Mouse (Mus musculus) urinary bladder, postnatal 14 days (tissue): ENCODE results near the gene Agap1.

ENCODE experiments used
- DNase-seq: peaks from one replicate; pipeline ENCODE4 v3.0.0; 2021; ENCODE audit warnings: low spot score

Gene Agap1

DNA sequence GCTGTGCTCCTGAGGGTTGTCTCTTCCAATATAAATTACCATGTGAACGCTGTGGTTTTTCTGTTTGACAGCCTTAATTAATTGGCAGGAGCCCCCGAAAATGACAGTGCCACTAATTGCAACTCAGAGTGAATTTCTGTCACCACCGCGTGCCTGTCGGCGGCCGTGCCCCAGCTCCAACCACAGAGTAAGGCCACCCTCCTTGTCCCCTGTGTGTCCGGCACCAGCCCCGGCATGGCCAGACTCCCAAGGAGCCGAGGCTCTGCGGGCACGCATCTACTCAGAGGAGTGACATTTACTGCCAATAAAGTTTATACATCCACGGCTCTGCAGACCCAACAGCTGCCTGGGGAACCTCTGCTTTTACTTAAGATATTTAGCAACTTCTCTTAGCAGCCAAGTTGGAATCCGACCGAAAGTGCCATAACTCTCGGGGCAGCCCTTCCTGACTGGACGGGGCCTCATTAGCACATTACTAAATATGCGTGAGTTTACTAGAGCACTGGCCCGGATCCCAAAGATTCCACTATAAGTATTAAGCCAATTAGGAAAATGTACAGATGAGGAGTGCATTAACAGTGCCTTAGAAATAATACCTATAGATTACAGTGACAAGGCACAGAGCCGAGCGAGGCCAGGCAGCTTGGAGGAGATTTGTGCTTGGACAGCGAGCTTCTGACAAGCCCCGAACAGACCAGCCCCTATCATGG lies 394.7 kb downstream of the Agap1 start:
- DNase-seq = no peak

DNA sequence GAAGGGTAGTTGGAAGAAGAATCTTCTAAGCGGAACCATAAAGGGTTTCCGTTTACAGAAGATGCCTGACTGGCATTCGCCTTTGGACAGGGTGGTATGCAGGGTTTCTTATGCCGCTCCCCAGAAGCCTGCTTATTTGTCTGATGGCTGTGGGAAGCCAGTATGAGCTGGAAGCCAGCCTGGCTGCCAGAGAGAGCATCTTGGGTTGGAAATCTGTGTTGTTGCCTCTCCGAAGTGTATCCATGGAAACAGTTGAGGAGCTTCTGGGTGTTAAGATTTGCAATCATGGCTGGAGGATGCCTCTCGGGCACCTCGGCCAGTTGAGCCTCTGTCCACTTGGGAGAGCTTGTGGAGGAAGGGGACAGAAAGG lies 395.2 kb downstream of the Agap1 start:
- no peak for DNase-seq

DNA sequence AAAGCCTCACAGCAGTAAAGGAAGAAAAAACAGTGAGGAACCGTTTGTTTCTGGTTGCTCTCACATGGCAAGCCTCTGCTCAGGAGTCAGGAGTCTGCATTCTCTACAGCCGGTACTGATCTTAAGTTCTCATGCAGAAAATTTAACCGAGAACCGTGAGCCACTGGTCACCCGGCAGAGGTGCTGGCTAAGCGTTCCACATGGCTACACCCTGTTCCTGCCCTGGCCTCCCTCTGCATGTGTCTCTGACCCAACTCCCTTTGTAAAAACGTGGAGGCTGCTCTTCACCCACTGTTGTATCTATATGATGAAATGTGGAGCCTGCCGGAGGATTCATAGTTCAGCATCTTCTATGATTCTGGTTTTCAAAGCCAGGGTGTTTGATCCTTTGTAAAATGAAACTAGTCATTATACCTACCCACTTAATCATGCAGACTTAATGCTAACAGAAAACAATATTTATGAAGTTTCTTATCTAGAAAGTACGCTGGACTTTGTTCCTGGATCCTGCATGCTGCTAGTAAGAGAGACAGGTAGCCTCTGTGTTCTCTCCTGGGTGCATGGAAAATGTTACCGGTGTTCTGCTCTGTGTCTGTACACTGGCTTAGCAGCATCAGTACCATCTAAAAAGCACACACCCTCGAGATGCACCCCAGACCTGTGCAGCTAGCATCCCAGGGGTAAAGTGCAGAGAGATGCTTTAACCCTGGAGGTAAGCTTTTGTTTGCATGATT lies 396.2 kb downstream of the Agap1 start:
- no peak for DNase-seq

DNA sequence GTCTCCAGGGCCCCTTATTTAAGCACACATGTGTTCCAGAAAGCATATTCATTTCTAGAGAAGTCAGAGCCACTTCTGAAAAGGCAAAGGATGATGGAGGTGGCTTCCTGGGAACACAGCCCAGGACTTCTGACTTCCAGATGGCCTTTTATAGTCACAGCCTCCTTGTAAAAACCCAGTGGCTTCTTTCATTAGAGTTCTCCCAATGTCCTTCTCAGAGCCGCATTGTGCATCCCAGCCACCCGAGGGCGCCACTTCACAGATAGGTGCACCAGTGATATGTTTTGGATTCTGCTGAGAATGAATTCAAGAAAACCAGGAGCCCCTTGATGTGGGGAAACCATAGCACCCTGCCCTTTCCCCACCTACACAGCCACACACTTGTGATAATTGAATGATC lies 404.6 kb downstream of the Agap1 start:
- DNase-seq = peak; percentile 48

- peak; percentile 26 for DNase-seq
These were observed 405.6 kb downstream of the Agap1 start for GRCm38 (mm10) chr1:89860017-89860730.

GRCm38 (mm10) chr1:89865787-89866186 lies 411.2 kb downstream of the Agap1 start:
- no peak for DNase-seq

DNA sequence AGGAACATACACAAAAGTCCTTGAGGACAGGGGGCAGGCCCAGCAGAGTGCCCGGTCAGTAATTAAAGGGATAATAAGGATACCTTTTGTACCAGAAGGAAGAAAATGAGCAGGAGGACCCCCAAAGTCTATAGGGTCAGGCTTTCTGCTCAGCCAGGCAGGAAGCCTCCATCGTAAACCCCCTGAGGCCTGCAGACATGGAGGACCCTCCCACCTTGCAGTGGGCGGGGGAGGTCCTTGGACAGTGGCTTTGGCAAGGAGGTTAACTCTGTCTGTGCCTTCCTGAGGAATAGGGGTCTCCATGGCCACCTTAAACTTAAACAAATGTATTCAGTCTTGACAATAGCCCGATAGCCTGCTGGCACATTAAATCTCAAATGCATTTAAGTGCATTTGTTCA lies 413.2 kb downstream of the Agap1 start:
- DNase-seq = no peak

DNA sequence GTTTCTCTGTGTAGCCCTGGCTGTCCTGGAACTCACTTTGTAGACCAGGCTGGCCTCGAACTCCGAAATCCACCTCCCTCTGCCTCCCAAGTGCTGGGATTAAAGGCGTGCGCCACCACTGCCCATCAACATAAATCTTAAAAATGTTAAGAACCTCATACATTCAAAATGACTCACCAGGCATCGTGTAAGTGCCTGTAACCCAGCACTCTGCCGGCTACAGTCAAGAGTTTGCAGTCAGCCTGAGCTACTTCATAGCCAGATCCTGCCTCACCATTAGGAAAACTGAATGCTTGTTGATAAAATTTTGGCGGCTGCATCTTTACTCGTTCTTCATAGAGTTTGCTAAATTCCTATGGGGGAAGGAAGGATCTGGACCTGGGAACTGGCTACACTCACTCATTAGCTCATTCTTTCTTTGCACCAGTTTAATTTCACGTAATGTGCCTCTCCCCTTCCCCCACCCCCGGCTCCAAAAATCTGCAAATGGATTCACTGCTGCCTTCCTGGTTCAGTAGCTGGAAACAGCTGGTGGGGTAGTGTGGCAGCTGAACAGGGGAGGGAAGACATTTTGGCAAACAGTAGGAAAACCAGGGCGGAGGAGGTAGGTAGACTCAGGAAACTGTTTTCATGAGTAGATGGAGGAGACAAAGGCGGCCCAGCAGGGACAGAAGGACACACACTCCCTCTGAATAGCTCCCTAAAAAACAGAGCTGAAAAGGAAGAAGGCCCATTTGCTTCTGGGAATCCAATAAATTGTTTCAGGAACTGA lies 415.7 kb downstream of the Agap1 start:
- DNase-seq = no peak

- no peak for DNase-seq
These were observed 416.3 kb downstream of the Agap1 start for GRCm38 (mm10) chr1:89870906-89871211.

DNA sequence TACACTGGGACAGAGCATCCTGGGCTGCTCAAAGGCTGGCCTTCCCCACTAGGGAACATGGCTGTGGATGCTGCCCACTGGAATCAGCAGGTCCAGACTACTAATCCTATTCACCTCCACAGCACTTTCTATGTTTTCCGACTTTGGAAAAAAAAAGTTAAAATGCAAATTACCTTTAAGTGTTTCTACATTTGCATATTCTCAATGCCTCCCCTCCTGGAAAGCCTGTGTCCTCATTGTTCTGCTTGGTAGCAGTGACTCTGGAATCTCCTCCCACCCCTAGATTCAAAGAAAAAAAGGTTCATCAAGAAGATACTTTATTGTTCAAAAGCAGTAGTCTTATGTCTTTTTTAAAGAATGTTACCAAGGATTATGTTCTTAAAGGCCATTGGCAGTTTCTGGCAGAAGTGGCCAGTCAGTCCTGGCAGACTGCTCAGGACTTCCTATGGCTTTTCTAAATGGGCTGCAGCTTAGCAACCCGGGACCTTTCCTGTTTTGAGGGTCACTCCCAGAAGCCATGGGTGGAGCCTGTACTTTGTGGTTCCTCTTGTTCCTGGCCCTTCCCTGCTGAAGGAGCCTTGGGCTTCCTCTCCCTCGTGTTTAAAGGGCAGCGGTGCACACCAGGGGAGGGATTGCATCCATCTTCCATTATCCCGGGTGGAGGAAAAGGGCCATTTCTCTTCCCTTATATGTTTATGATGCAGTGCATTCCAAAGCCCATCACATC lies 421.9 kb downstream of the Agap1 start:
- DNase-seq = no peak

- no peak for DNase-seq
These were observed 423.9 kb downstream of the Agap1 start for GRCm38 (mm10) chr1:89878496-89878895.

DNA sequence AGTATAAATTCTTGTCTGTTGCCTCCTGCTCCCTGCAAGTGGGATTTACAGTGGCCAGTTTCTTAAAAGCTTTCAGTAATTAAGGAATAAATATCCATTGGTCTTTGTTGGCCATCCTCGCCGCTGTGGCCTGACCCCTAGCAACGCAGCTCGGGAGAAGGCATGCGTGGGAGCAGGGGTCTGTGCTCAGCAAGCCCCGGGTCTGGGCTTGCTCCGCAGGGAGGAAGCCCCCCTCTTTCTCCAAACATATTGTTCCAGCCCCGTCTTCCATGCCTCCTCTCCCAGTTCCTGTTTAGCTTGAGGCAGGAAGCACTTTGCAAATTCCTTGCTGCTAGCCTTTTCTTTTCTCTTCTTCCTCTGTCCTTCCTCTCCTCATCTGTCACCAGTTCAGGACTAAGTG lies 425.6 kb downstream of the Agap1 start:
- no peak for DNase-seq

GRCm38 (mm10) chr1:89880834-89881233 lies 426.2 kb downstream of the Agap1 start:
- DNase-seq = no peak

- no peak for DNase-seq
These were observed 429.7 kb downstream of the Agap1 start for GRCm38 (mm10) chr1:89884335-89884734.

- DNase-seq = no peak
These were observed 431.1 kb downstream of the Agap1 start for GRCm38 (mm10) chr1:89885696-89886095.

DNA sequence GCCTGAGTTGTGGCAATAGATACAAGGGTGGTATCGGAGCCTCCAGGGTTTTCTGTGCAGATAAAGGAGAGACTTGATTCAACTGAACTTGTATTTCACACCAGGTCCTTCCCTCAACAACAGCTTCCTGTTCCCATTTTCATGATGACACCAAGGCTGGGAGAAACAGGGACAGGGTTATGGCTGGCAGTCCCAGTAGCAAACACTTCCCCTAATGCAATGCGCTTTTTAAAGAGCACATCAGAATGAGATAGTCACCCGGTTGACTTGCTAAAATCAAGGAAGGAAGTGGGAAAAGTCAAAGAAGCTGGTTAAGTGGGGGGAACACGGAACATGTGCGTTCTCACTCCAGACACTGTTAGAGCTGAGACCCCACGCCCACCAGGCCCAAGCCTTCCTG lies 436.8 kb downstream of the Agap1 start:
- no peak for DNase-seq

DNA sequence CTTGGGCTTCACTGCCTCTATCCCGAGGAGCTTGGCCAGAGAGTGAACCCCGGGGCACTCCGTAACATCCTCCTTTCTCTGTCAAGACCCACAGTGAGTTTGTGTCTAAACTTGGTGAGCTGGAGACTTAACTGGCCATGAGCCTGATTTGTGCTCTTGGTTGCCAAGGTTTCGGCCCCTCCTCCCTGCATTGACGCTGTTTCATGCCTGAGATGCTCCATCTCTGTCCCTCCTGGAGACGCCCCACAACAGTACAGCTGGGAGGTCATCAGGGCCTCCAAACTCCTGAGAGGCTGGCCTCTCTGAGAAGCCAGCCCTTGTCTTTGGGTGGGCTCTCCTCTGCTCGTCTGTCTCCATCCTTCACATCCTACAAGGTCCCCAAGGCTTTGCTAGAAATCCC lies 437.7 kb downstream of the Agap1 start:
- no peak for DNase-seq

DNA sequence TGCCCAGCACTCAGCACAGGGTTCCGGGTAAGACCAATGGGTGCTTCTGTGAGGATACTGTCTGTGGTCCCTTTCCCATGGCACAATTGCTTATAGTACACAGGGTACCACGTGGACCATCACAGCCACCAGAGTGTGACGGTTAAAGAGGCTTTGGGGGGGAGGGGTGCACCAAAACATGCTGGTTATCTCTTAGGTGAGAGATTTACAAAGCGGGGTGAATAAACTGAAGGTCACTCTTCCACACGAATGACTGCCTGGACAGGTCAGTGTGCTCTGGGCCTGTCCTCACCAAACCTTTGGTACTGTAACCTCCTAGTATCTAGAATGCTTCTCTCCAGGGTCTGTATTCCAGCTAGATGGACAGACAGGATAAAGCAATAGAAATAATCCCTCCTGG lies 441.2 kb downstream of the Agap1 start:
- no peak for DNase-seq

DNA sequence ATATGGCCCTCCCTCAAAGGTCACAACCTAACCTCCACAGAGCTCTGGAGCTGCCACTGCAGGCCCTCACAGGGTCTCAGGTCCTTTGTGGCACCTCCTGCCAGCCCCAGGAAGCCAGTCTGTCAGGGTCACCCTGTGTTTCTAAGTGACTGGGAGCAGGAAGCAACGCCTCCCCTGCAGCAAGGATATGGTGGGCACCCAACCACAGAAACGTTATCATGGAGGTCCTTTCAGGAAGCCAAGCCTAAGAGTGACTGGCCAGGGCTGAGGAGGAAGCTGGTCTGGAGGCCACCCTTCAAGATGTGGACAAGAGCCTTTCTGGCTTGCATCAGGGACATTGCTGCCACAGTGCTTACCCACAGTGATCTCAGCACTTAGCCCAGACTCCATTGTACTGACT lies 444.4 kb downstream of the Agap1 start:
- no peak for DNase-seq

DNA sequence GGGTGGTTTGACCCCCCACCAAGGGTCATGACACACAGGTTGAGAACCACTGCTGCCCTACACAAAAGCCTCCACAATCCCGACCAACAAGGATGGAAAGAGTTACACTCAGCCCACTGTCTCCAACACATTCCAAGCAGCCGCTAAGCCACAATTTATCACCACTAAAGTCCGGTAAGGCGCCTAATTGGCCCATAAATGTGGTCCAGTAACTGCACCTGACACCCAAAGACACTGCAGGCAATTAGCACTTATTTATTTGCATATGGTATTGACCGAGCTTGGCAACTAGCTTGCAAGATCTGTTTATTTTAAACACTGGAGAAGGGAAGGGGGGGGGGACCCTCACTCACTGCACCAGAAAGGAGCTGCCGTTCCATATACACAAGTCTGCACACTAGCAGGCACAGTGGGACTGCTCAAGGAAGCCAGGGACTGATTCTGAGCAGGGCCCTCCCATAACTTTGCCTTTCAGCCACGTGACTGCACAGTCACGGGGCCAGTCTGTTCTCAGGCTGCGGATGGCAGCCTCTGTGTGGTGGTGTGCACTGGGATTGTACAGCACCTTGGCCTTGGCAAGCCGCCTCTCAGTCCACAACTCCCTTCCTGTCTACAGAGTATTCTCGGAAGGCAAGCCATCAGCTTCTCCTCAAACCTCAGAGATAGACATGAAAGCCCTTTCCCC lies 445.3 kb downstream of the Agap1 start:
- DNase-seq = no peak

GRCm38 (mm10) chr1:89901381-89901780 lies 446.8 kb downstream of the Agap1 start:
- no peak for DNase-seq
